7 mouse cellular contexts compared by ENCODE assay signal in genomic region chr1:59482331-59482695, GRCm38 (mm10). TPM values are rescaled to one million over a fixed set of nuclear protein-coding genes. Genes with fewer than 3 reads are reported as not detected.
DNase-seq lines count a peak whose midpoint lies in the region; ATAC-seq and TF ChIP-seq lines count a peak whose summit lies in the region.

Gene Fzd7, plus strand, starts transcription at chr1:59482424.

- H3K4me1 ChIP-seq in megakaryocyte, embryonic 14.5 days = peaks cover 53% of the 10 kb centered on the region
- peaks cover 14% of the 10 kb centered on the region for H3K4me1 ChIP-seq in forebrain, postnatal 0 days (ENCODE audit: insufficient read depth)
- H3K4me1 ChIP-seq in limb, embryonic 10.5 days = peaks cover 62% of the 10 kb centered on the region

- under 1% methylated on average over 35 of the region's 35 CpGs for WGBS in forebrain, postnatal 0 days
- under 1% methylated on average over 35 of the region's 35 CpGs for WGBS in limb, embryonic 10.5 days

- peaks cover 43% of the 10 kb centered on the region for H3K79me2 ChIP-seq in myocyte (ENCODE audit: control insufficient read depth, insufficient read depth)

- peak within 1 kb of the TSS; percentile 95 for H3K4me2 ChIP-seq in forebrain, postnatal 0 days (ENCODE audit: low read depth)
- peak within 1 kb of the TSS; percentile 99 for H3K4me2 ChIP-seq in myocyte (ENCODE audit: low read depth)

- peak within 1 kb of the TSS; percentile 53 for H3K9ac ChIP-seq in forebrain, postnatal 0 days

- ATAC-seq in megakaryocyte, adult 5-6 weeks (ENCODE audit: poor library complexity, severe bottlenecking) = no peak
- peak; percentile 10 for ATAC-seq in forebrain, postnatal 0 days

- no peak for TF ChIP-seq POLR2A in myocyte (IDR thresholded peaks at IDR 0.05; ENCODE audit: insufficient read length, low read depth)

- H3K4me3 ChIP-seq in megakaryocyte, embryonic 14.5 days (replicated peaks) = peak within 1 kb of the TSS; percentile 95
- peak within 1 kb of the TSS; percentile 49 for H3K4me3 ChIP-seq in forebrain, postnatal 0 days (ENCODE audit: low read depth, low read length)
- H3K4me3 ChIP-seq in limb, embryonic 10.5 days = peak within 1 kb of the TSS; percentile 88
- H3K4me3 ChIP-seq in myocyte = peak within 1 kb of the TSS; percentile 79

- no peak for TF ChIP-seq CTCF in forebrain, postnatal 0 days (IDR thresholded peaks at IDR 0.05; ENCODE audit: low read depth)

- H3K27ac ChIP-seq in forebrain, postnatal 0 days (ENCODE audit: low read depth, low read length) = peak within 1 kb of the TSS; percentile 54; the same call in 1 of the 2 replicates
- peak within 1 kb of the TSS; percentile 96 for H3K27ac ChIP-seq in limb, embryonic 10.5 days

- H3ac ChIP-seq in myocyte (ENCODE audit: control insufficient read depth, insufficient read length) = peak within 1 kb of the TSS; percentile 90

- peak in 1 of 2 experiments; percentile 30 for DNase-seq in adrenal gland, postnatal 4 days (ENCODE audit: low spot score in 2 of 2)
- no peak for DNase-seq in forebrain, postnatal 0 days
- no peak for DNase-seq in limb, embryonic 10.5 days (ENCODE audit: low spot score)
- DNase-seq in adipocyte (ENCODE audit: low spot score) = no peak

- peaks cover 16% of the 10 kb centered on the region for H3K36me3 ChIP-seq in megakaryocyte, embryonic 14.5 days (replicated peaks; ENCODE audit: low read length)
- no peaks in the 10 kb centered on the region for H3K36me3 ChIP-seq in forebrain, postnatal 0 days (ENCODE audit: insufficient read depth)
- H3K36me3 ChIP-seq in limb, embryonic 10.5 days = peaks cover 26% of the 10 kb centered on the region
- H3K36me3 ChIP-seq in myocyte (ENCODE audit: control insufficient read depth, insufficient read depth) = no peaks in the 10 kb centered on the region

- H3K27me3 ChIP-seq in megakaryocyte, embryonic 14.5 days (replicated peaks) = peaks cover 29% of the 10 kb centered on the region
- H3K27me3 ChIP-seq in forebrain, postnatal 0 days (ENCODE audit: insufficient read depth, low read length) = peaks cover 5% of the 10 kb centered on the region; the same call in 1 of the 2 replicates
- no peaks in the 10 kb centered on the region for H3K27me3 ChIP-seq in limb, embryonic 10.5 days (ENCODE audit: low read depth, poor library complexity, severe bottlenecking)
- no peaks in the 10 kb centered on the region for H3K27me3 ChIP-seq in myocyte (ENCODE audit: control insufficient read depth, insufficient read depth, insufficient read length)

- peaks cover 9% of the 10 kb centered on the region for H3K9me3 ChIP-seq in megakaryocyte, embryonic 14.5 days
- no peaks in the 10 kb centered on the region for H3K9me3 ChIP-seq in forebrain, postnatal 0 days (ENCODE audit: low read length)
- no peaks in the 10 kb centered on the region for H3K9me3 ChIP-seq in limb, embryonic 10.5 days (replicated peaks)

TF ChIP-seq in myocyte, 11 proteins besides CTCF, POLR2A, EP300 and RAD21:
- TF ChIP-seq SRF (IDR thresholded peaks at IDR 0.05; ENCODE audit: control insufficient read depth, insufficient read length, low read depth) (no peak), USF1 (IDR thresholded peaks at IDR 0.05; ENCODE audit: low read depth) (no peak), MYOD1 (IDR thresholded peaks at IDR 0.05; ENCODE audit: control insufficient read depth in 1 of 3, insufficient read length in 2 of 3, low read depth in 2 of 3) (peak in 1 of 3 experiments; percentile 0)
TF ChIP-seq in myocyte: peak in this region for 1.

RNA-seq across cellular contexts. Expression of gene Fzd7, which starts in this region (rescaled TPM):
- 0.31 and 0.60 TPM in 2 replicates for polyA plus RNA-seq in megakaryocyte, embryonic 14.5 days (2012; ENCODE audit: insufficient read depth, low replicate concordance)
- 4.7 and 5.9 TPM in 2 replicates for total RNA-seq in megakaryocyte, adult 5-6 weeks (2015)
- 3.2 and 3.9 TPM in 2 replicates for total RNA-seq in megakaryocyte, adult 5-6 weeks (2017)
- 10 to 100 TPM; 23.6 to 28.7 TPM for total RNA-seq in adrenal gland, postnatal 4 days (2021)
- 8.6 and 13.9 TPM in 2 replicates for total RNA-seq in forebrain, postnatal 0 days (2014; rRNA removed)
- 1.5 and 1.9 TPM in 2 replicates for polyA plus RNA-seq in forebrain, postnatal 0 days (2015; fragmentation: Nextera tagmentation; extraction: Ambion mirVana)
- polyA plus RNA-seq in limb, embryonic 10.5 days (2016; fragmentation: Nextera tagmentation; extraction: Ambion mirVana) = 13.2 and 13.5 TPM in 2 replicates
- polyA plus RNA-seq in myocyte (2012; fragmentation: generic; extraction: Trizol) = 16.4 TPM
